Mouse (Mus musculus) embryonic facial prominence, embryonic 14.5 days (tissue): Measurements from ENCODE around the gene Eprs. TPM values are rescaled to one million over a fixed set of nuclear protein-coding genes. Genes with fewer than 3 reads are reported as not detected.
A peak's percentile ranks its signal among the peaks of the same experiment; 100 is the strongest.

Source experiments
- ATAC-seq: fragments of 200-750 bp; cut with Nextera tagmentation; 2 replicates; pipeline ENCODE4 v1.8.0; 2017; ENCODE audit warnings: low read depth, moderate number of reproducible peaks, moderate TSS enrichment
- DNase-seq: peaks from one replicate; pipeline ENCODE4 v3.0.0-alpha.2; 2015; ENCODE audit warnings: low spot score
- H3K27ac ChIP-seq: fragments of 300-500 bp; sonication (generic); replicated peaks from 2 replicates; pipeline ENCODE4 v1.5.1; 2014; ENCODE audit warnings: low read depth, mild to moderate bottlenecking, low read length, moderate library complexity
- H3K27me3 ChIP-seq: fragments of 300-500 bp; sonication (generic); replicated peaks from 2 replicates; pipeline ENCODE4 v1.6.1; 2014; ENCODE audit warnings: low read length; ENCODE audit not compliant: control insufficient read depth, insufficient read depth
- H3K36me3 ChIP-seq: fragments of 300-500 bp; sonication (generic); 2 replicates; pipeline ENCODE4 v1.6.1; 2014; ENCODE audit warnings: low read length, mixed read lengths; ENCODE audit not compliant: control insufficient read depth, insufficient read depth
- H3K4me1 ChIP-seq: fragments of 300-500 bp; sonication (generic); 2 replicates; pipeline ENCODE4 v1.6.1; 2014; ENCODE audit warnings: antibody characterized with exemption, low read length; ENCODE audit not compliant: control insufficient read depth, insufficient read depth
- H3K4me2 ChIP-seq: fragments of 300-500 bp; sonication (generic); 2 replicates; pipeline ENCODE4 v1.6.1; 2014; ENCODE audit warnings: low read depth, mild to moderate bottlenecking, low read length, moderate library complexity, mixed read lengths
- H3K4me3 ChIP-seq: fragments of 300-500 bp; sonication (generic); 2 replicates; pipeline ENCODE4 v1.5.1; 2014; ENCODE audit warnings: low read depth, mild to moderate bottlenecking, low read length
- H3K9ac ChIP-seq: fragments of 300-500 bp; sonication (generic); 2 replicates; pipeline ENCODE4 v1.6.1; 2014; ENCODE audit warnings: low read depth, mild to moderate bottlenecking, low read length, moderate library complexity, mixed read lengths
- H3K9me3 ChIP-seq: fragments of 300-500 bp; sonication (generic); 2 replicates; pipeline ENCODE4 v1.6.1; 2016; ENCODE audit warnings: low read length; ENCODE audit not compliant: control insufficient read depth
- WGBS: fragments of 180-500 bp; shearing (Covaris S2); extraction: QIAGEN DNeasy Blood & Tissue Kit; methylation state at CpG from one replicate; pipeline ENCODE4 v1.1.7; 2014; 5-methylcytosine and 5-hydroxymethylcytosine counted together
- polyA plus RNA-seq: library from polyadenylated mRNA; unstranded; fragments of >200 nt; fragmentation: Nextera tagmentation; extraction: Ambion mirVana; gene quantifications from 2 replicates; pipeline ENCODE4 v1.2.1, GENCODE M21; 2014

The Eprs gene
- polyA plus RNA-seq, 1 experiment from 2014 or later: 146 TPM

- no peaks in the 10 kb centered on the region for H3K9me3 ChIP-seq
- no peak for ATAC-seq
- 83% methylated on average over 7 of the region's 7 CpGs for WGBS
Observed at GRCm38 (mm10) chr1:185448936-185449335, 86.1 kb downstream of the Eprs start.

GRCm38 (mm10) chr1:185449727-185450126 lies 86.9 kb downstream of the Eprs start:
- H3K36me3 ChIP-seq: no peaks in the 10 kb centered on the region
- no peak overlapping the region for H3K27ac ChIP-seq
- H3K27me3 ChIP-seq: peaks cover 13% of the 10 kb centered on the region
- H3K9me3 ChIP-seq: no peaks in the 10 kb centered on the region
- DNase-seq (no peak), ATAC-seq (no peak)
- no peaks in the 10 kb centered on the region for H3K4me1 ChIP-seq
- H3K4me2 ChIP-seq: no peak overlapping the region
- 71% methylated on average over 2 of the region's 2 CpGs for WGBS
- H3K9ac ChIP-seq: no peak overlapping the region
- no peak overlapping the region for H3K4me3 ChIP-seq

More at GRCm38 (mm10) chr1:185448936-185449335, 86.1 kb downstream of the Eprs start:
- Histone ChIP-seq H3K27ac (no peak overlapping the region), H3K36me3 (no peaks in the 10 kb centered on the region), H3K4me2 (no peak overlapping the region), H3K4me3 (no peak overlapping the region), H3K27me3 (peaks cover 5% of the 10 kb centered on the region), H3K9ac (no peak overlapping the region), H3K4me1 (no peaks in the 10 kb centered on the region)
- no peak for DNase-seq

- 75% methylated on average over 8 of the region's 8 CpGs for WGBS
Observed at GRCm38 (mm10) chr1:185451077-185451476, 88.2 kb downstream of the Eprs start.

GRCm38 (mm10) chr1:185451495-185451894 lies 88.7 kb downstream of the Eprs start:
- no peaks in the 10 kb centered on the region for H3K36me3 ChIP-seq
- ATAC-seq: no peak
- whole genome bisulfite sequencing: 93% methylated on average over 3 of the region's 3 CpGs
- H3K27me3 ChIP-seq: peaks cover 31% of the 10 kb centered on the region
- no peak overlapping the region for H3K4me2 ChIP-seq
- H3K9me3 ChIP-seq: no peaks in the 10 kb centered on the region
- no peak overlapping the region for H3K27ac ChIP-seq
- no peak for DNase-seq
- H3K9ac ChIP-seq: no peak overlapping the region
- H3K4me1 ChIP-seq: peaks cover 3% of the 10 kb centered on the region; the same call in 1 of the 2 replicates
- H3K4me3 ChIP-seq: no peak overlapping the region

More at GRCm38 (mm10) chr1:185451077-185451476, 88.2 kb downstream of the Eprs start:
- no peak for ATAC-seq
- no peak overlapping the region for H3K27ac ChIP-seq
- DNase-seq: no peak
- H3K4me3 ChIP-seq: no peak overlapping the region
- no peak overlapping the region for H3K4me2 ChIP-seq
- H3K27me3 ChIP-seq: peaks cover 27% of the 10 kb centered on the region
- H3K4me1 ChIP-seq: peaks cover 3% of the 10 kb centered on the region; the same call in 1 of the 2 replicates
- no peaks in the 10 kb centered on the region for H3K36me3 ChIP-seq
- no peak overlapping the region for H3K9ac ChIP-seq
- H3K9me3 ChIP-seq: no peaks in the 10 kb centered on the region

GRCm38 (mm10) chr1:185452461-185452860 lies 89.6 kb downstream of the Eprs start:
- Histone ChIP-seq H3K4me2 (no peak overlapping the region), H3K9ac (no peak overlapping the region), H3K9me3 (no peaks in the 10 kb centered on the region), H3K27ac (no peak overlapping the region), H3K36me3 (no peaks in the 10 kb centered on the region), H3K27me3 (peaks cover 40% of the 10 kb centered on the region), H3K4me3 (no peak overlapping the region), H3K4me1 (peaks cover 3% of the 10 kb centered on the region; the same call in 1 of the 2 replicates)
- 91% methylated on average over 6 of the region's 6 CpGs for WGBS
- ATAC-seq (no peak), DNase-seq (no peak)

GRCm38 (mm10) chr1:185454144-185454543 lies 91.3 kb downstream of the Eprs start:
- Histone ChIP-seq H3K9me3 (no peaks in the 10 kb centered on the region), H3K27ac (no peak overlapping the region), H3K4me3 (peak overlapping the region; percentile 55), H3K4me2 (peak overlapping the region; percentile 98), H3K4me1 (peaks cover 3% of the 10 kb centered on the region; the same call in 1 of the 2 replicates), H3K27me3 (peaks cover 40% of the 10 kb centered on the region), H3K9ac (no peak overlapping the region), H3K36me3 (no peaks in the 10 kb centered on the region)
- DNase-seq (no peak), ATAC-seq (no peak)
- WGBS: 42% methylated on average over 4 of the region's 4 CpGs

DNA sequence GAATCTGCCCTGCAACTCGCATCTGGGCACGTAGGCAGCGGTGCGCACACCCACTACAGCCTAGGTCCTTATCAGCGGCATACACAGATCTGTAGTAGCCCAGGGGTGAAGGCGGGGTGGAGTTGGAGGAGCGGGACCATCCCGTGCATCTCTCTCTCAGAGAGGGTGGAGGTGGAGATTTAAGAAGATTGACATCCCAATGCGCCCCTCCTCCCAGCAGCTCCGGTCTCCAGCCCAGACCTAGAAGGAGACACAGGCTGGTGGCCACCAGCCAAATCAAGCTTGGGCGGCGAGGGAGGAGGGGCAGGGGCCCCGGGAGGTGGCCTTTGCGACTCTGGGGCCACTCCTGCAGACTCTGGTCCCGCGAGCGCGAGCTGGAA lies 91.7 kb downstream of the Eprs start, which contains the start of gene Slc30a10:
Gene Slc30a10 (plus strand): TSS at position 274 of the 380 bp plus-strand sequence.
- DNase-seq: peak; percentile 63
- Histone ChIP-seq H3K4me3 (peak within 1 kb of the TSS; percentile 55), H3K9me3 (no peaks in the 10 kb centered on the region), H3K4me1 (peaks cover 3% of the 10 kb centered on the region; the same call in 1 of the 2 replicates), H3K9ac (peak within 1 kb of the TSS; percentile 60), H3K27me3 (peaks cover 40% of the 10 kb centered on the region), H3K4me2 (peak within 1 kb of the TSS; percentile 98), H3K36me3 (no peaks in the 10 kb centered on the region), H3K27ac (no peak within 1 kb of the TSS)
- 3% methylated on average over 18 of the region's 18 CpGs for WGBS
- ATAC-seq: peak; percentile 90

DNA sequence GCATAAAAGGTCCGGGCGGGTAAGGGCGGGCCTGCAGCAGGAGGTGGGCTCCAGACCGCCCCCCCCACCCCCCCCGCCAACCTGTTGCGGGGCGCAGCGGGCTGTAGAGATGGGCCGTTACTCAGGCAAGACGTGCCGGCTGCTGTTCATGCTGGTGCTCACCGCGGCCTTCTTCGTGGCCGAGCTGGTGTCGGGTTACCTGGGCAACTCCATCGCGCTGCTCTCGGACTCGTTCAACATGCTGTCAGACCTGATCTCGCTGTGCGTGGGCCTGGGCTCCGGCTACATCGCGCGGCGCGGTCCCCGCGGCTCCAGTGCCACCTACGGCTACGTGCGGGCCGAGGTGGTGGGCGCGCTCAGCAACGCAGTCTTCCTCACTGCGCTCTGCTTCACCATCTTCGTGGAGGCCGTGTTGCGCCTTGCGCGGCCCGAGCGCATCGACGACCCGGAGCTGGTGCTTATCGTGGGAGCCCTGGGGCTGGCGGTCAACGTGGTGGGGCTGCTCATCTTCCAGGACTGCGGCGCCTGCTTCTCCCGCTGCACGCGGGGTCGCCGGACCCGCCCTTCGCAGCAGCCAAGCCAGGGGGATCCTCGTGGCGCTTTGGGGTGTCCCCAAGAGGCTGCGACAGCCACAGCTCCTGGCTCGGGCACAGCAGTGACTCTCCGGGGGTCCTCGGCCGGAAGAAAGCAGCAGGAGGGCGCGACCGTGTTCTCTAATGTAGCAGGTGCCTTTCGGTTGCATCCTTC lies 92.3 kb downstream of the Eprs start:
- peak overlapping the region; percentile 98 for H3K4me2 ChIP-seq
- peak overlapping the region; percentile 55 for H3K4me3 ChIP-seq
- H3K9ac ChIP-seq: peak overlapping the region; percentile 60
- no peak overlapping the region for H3K27ac ChIP-seq
- H3K36me3 ChIP-seq: no peaks in the 10 kb centered on the region
- peak; percentile 60 for DNase-seq
- WGBS: under 1% methylated on average over 42 of the region's 71 CpGs
- H3K4me1 ChIP-seq: peaks cover 3% of the 10 kb centered on the region; the same call in 1 of the 2 replicates
- no peaks in the 10 kb centered on the region for H3K9me3 ChIP-seq
- peak; percentile 77 for ATAC-seq
- H3K27me3 ChIP-seq: peaks cover 40% of the 10 kb centered on the region
